Mouse (Mus musculus) lung, postnatal 14 days (tissue): ENCODE results near the gene B3glct.

Experiments
- DNase-seq: peaks from one replicate; pipeline ENCODE4 v3.0.0; 2021

B3glct gene

GRCm38 (mm10) chr5:149751861-149752260 lies 73.8 kb downstream of the B3glct start:
- no peak for DNase-seq

GRCm38 (mm10) chr5:149753073-149753472 lies 75.0 kb downstream of the B3glct start:
- DNase-seq = no peak

- DNase-seq = no peak
Observed at GRCm38 (mm10) chr5:149767116-149767515, 89.1 kb downstream of the B3glct start.

DNA sequence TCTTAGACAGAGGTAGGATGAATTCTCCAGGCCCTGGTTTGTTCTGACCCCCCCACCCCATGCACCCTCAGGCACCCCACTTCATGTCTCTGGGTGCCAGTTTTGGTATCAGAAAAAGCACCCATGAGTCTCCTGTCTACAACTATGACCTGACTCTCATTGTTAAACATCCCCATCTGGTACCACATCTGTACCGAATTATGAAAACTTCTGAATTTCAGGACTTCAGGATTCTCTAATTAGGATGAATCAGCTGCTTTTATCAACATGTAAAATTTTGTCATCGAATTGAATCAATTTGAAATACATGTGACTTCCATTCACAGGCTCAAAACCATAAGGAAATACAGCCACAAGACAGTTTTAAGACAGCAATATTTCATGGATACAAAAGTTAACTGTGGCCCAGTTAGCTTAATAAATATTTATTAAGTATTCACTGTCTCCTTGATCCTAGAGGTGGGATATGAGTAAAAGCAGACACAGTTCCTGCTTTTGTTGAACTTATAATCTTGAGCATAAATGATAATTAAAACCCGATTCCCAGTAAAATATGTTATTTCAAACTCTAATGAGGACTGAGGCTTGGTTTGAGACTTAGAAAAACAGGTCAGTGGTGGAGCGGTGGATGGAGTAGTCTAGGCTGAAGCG lies 89.7 kb downstream of the B3glct start:
- DNase-seq = no peak

DNA sequence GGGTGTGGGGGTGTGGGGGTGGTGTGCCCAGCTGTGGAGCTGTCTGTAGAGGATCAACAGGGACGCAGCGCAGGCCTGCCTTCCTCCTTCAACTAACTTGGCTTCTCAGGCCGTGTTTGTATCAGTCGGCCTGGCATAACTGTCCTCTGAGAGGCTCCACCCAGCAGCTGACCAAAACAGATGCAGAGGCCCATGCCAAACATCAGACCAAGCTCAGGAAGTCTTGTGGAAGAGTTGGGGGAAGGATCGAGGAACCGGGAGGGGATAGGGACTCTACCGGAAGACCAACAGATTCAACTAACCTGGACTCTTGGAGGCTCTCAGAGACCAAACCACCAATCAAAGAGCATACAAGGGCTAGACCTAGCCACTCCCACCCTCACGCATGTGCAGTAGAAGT lies 91.6 kb downstream of the B3glct start:
- no peak for DNase-seq

DNA sequence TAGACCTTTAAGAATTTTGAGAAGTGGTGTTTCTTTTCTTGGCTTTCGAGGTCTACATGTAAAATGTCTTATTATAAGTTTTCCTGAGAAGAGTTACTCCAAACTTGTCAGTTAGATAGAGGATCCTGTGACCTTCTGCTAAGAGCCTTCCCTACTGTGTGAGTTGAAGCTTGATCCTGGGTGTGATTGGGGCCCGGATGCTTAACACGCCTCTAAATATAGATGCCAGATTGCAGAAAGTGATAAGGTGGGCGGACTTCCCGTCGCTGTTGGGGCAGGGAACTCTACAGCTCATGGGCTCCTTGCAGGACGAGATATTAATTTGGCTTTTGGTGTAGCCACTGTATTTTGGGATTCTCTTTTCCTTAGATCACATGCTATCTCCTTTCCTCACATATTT lies 98.0 kb downstream of the B3glct start:
- DNase-seq = no peak

DNA sequence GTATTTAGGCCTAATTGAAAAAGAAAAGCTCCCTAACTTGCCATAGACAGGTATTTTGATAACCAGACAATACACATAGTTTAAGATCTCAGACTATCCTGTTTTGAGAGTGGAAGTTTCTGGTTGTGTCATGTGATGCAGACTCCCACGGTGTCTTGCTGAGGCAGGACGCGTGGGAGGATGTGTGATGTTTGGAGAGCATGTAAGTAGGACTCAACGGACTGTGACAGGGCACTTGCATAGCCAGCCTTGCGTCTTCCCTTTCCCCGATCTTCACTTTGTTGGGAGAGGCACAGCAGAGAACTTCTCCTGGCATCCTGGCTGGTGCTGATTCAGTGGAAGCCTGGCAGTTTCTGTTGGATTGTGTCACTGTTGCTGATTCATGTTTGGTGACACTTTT lies 101.7 kb downstream of the B3glct start:
- DNase-seq = no peak

DNA sequence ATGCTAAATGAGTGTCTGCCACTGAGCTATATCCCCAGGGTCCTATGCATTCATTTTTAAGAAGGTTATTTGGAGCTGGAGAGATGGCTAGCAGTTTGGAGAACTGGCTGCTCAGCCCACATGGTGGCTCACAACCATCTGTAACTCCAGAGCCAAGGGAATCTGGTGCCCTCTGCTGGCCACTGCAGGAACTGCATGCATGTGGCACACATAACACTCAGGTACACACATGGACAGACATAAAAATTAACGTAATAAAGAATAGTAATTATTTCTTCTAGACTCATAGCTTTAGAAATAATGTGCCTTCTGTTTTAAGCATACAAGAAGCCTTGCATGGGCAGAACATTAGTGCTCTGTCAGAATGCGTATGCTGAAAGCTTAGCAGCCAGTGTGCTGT lies 102.4 kb downstream of the B3glct start:
- DNase-seq = no peak

DNA sequence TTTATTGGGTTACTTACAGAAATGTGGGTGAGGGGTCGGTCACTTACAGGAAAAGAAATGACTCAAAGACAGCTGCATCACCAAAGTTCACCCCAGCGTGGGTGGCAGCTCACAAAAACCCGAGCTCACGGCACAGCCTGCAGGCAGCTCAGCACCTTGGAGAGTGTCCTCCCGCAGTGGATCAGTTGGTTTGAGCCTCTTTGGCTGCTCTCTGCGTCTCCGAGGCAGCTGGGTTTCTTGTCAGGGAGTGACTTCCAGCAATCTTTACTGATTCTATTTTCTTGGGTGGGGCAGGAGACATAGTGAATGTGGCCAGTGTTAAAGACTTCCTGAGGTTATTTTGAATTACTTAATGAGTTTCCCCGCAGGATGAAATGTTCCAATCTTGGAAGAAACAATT lies 112.1 kb downstream of the B3glct start:
- DNase-seq = no peak

DNA sequence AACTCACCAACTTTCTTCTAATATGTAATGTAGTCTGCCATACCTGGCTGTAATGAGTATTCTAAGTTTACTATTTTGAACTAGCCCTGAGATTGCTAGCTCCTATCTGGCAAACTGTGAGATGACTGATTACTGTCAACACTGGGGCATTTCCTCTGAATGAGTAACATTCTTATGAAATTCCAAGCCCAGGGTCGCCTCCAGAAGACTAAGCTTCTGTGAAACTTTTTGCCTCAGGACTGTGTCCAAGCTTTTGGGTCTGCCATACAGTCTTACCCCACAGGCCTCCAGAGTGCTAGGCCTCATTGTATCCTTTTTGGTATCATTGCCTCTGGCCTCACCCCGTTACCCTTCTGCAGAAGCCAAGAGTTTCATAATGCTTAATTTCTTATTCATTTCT lies 132.0 kb downstream of the B3glct start:
- no peak for DNase-seq

- no peak for DNase-seq
Observed at GRCm38 (mm10) chr5:149811835-149812234, 133.8 kb downstream of the B3glct start.
